Mouse (Mus musculus) bone marrow, adult 2 months (tissue): ENCODE results near the gene Bgn. TPM values are rescaled to one million over a fixed set of nuclear protein-coding genes. Genes with fewer than 3 reads are reported as not detected.

ENCODE experiments used
- H3K27ac ChIP-seq: fragments of 200-500 bp; 2 replicates; pipeline ENCODE4 v1.5.1; 2012; ENCODE audit warnings: low read depth, mild to moderate bottlenecking, control low read depth, inconsistent platforms, low read length; ENCODE audit not compliant: control insufficient read depth, poor library complexity, insufficient read depth
- H3K4me1 ChIP-seq: fragments of 200-500 bp; 2 replicates; pipeline ENCODE4 v1.6.1; 2011; ENCODE audit warnings: low read length; ENCODE audit not compliant: control insufficient read depth, insufficient read depth
- H3K4me3 ChIP-seq: fragments of 200-500 bp; replicated peaks from 2 replicates; pipeline ENCODE3; 2011; ENCODE audit warnings: mild to moderate bottlenecking, low read depth, low read length, control low read depth; ENCODE audit not compliant: control insufficient read depth
- CTCF ChIP-seq: fragments of 200-500 bp; IDR thresholded peaks from 2 replicates; pipeline ENCODE4 v1.5.1; 2011; ENCODE audit warnings: low read length, control low read depth; ENCODE audit not compliant: control insufficient read depth, insufficient read depth
- POLR2A ChIP-seq: fragments of 200-500 bp; IDR thresholded peaks from 2 replicates; pipeline ENCODE4 v1.6.1; 2011; ENCODE audit warnings: low read depth, mild to moderate bottlenecking, control low read depth, low read length, borderline replicate concordance; ENCODE audit not compliant: control insufficient read depth
- WGBS: fragments of 180-500 bp; shearing (Covaris S2); methylation state at CpG from one replicate; pipeline ENCODE4 v1.1.7; 2018; 5-methylcytosine and 5-hydroxymethylcytosine counted together
- polyA plus RNA-seq: library from polyadenylated mRNA; stranded (reverse); fragments of >200 nt; gene quantifications from 2 replicates; pipeline ENCODE4 v1.2.4, GENCODE M21; 2011; ENCODE audit warnings: low replicate concordance; ENCODE audit not compliant: missing spikeins, insufficient read depth, insufficient read length

The Bgn gene
- polyA plus RNA-seq, 1 experiment = 140 TPM

GRCm38 (mm10) chrX:73505130-73505735 lies 21.8 kb downstream of the Bgn start:
- TF ChIP-seq CTCF = no peak
- no peak for TF ChIP-seq POLR2A
- Histone ChIP-seq H3K4me1 (no peaks in the 10 kb centered on the region), H3K27ac (no peak overlapping the region), H3K4me3 (no peak overlapping the region)
- 70% methylated on average over 5 of the region's 5 CpGs for WGBS

- Histone ChIP-seq H3K4me3 (no peak overlapping the region), H3K4me1 (no peaks in the 10 kb centered on the region), H3K27ac (no peak overlapping the region)
- TF ChIP-seq CTCF (no peak), POLR2A (no peak)
- 73% methylated on average over 4 of the region's 4 CpGs for WGBS
Measured at GRCm38 (mm10) chrX:73506577-73506976, 23.2 kb downstream of the Bgn start.

- WGBS = 85% methylated on average over 3 of the region's 3 CpGs
- TF ChIP-seq CTCF = no peak
- TF ChIP-seq POLR2A = no peak
- no peak overlapping the region for H3K4me3 ChIP-seq
- H3K4me1 ChIP-seq = no peaks in the 10 kb centered on the region
- H3K27ac ChIP-seq = no peak overlapping the region
Measured at GRCm38 (mm10) chrX:73509209-73509608, 25.8 kb downstream of the Bgn start.

- H3K4me3 ChIP-seq = no peak overlapping the region
- 37% methylated on average over 3 of the region's 3 CpGs for WGBS
- TF ChIP-seq CTCF = no peak
- TF ChIP-seq POLR2A = no peak
- H3K4me1 ChIP-seq = no peaks in the 10 kb centered on the region
- H3K27ac ChIP-seq = no peak overlapping the region
Measured at GRCm38 (mm10) chrX:73512904-73513303, 29.5 kb downstream of the Bgn start.

GRCm38 (mm10) chrX:73516556-73516955 lies 33.2 kb downstream of the Bgn start:
- WGBS = 59% methylated on average over 4 of the region's 4 CpGs
- H3K4me1 ChIP-seq = no peaks in the 10 kb centered on the region
- TF ChIP-seq CTCF (no peak), POLR2A (no peak)
- H3K27ac ChIP-seq = no peak overlapping the region
- no peak overlapping the region for H3K4me3 ChIP-seq

GRCm38 (mm10) chrX:73517060-73517600 lies 33.7 kb downstream of the Bgn start:
- Histone ChIP-seq H3K4me3 (no peak overlapping the region), H3K4me1 (no peaks in the 10 kb centered on the region), H3K27ac (no peak overlapping the region)
- TF ChIP-seq POLR2A (no peak), CTCF (no peak)

GRCm38 (mm10) chrX:73520692-73521091 lies 37.3 kb downstream of the Bgn start:
- no peak overlapping the region for H3K4me3 ChIP-seq
- 31% methylated on average over 3 of the region's 3 CpGs for WGBS
- H3K4me1 ChIP-seq = no peaks in the 10 kb centered on the region
- no peak overlapping the region for H3K27ac ChIP-seq
- TF ChIP-seq CTCF (no peak), POLR2A (no peak)

- no peak overlapping the region for H3K27ac ChIP-seq
- TF ChIP-seq POLR2A = no peak
- H3K4me1 ChIP-seq = no peaks in the 10 kb centered on the region
- no peak overlapping the region for H3K4me3 ChIP-seq
- WGBS = 29% methylated on average over 9 of the region's 9 CpGs
Measured at GRCm38 (mm10) chrX:73524318-73525222, 41.2 kb downstream of the Bgn start.
